Mouse (Mus musculus): ENCODE results near the gene Mvb12a. TPM values are rescaled to one million over a fixed set of nuclear protein-coding genes. Genes with fewer than 3 reads are reported as not detected.

Mvb12a gene
- total and polyA plus RNA-seq, 3 experiments: 80.5 to 157 (median 128) TPM

DNA sequence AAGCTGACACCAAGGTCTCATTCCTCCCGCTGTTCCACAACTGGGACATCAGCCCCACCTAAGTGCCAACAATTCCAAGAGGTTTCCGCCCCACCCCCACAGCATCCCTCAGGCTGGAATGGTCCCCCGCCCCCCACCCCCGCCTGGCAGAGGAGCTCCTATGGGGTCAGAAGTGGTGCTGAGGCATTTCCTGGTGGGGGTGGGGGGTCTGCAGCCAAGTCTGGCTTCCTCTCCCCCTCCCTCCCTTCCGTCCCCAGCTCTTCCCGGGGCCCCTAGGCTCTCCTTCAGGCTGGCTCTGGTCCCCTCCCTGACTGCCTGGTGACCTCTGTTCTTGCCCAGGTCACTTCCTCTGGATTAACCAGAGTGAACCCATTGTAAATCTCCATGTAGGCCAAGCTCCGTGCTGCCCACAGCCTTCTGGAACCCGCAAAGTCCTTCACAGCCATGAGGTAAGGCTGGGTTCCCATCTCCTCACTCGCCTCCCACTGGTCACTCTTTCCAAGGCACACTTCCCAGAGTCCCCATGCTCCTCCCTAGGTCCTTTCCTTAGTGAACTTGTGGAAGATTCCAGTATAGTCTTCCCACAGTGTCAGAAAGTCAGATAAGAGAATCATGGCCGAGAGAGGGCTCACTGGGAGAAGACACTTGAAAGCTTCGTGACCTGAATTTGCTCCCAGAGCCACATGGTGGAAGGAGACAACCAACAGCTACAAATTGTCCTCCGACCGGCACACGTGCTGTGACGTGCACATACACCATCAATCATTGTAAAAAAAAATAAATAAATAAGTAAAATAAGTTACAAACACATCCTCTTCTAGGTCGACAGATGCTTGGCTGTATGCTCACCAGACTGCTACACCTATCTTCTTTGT, 43.7 kb upstream of the Mvb12a start:
- H3K4me2 ChIP-seq (ENCODE audit: insufficient read depth, low read depth, poor library complexity, severe bottlenecking): no peak overlapping the region
- no peak overlapping the region for H3K9ac ChIP-seq (ENCODE audit: insufficient read depth, low read depth)
- peaks cover 0 to 22% of the 10 kb centered on the region in 2 experiments; a peak in 2 of 4 replicates for H3K4me1 ChIP-seq (ENCODE audit: control insufficient read depth in 1 of 2, insufficient read depth in 2 of 2)
- no peaks in the 10 kb centered on the region for H3K27me3 ChIP-seq (replicated peaks)
- in situ Hi-C loops (cut with MboI; ENCODE audit: low pct_ligation_motif_present, low pct_unique_long_range_greater_than_20kb, low sequenced_read_pairs): no loop called here
- no peak overlapping the region for H3K4me3 ChIP-seq (replicated peaks in 1 of 3; ENCODE audit: low read depth in 2 of 3, low read length in 2 of 3, poor library complexity in 1 of 3)
- H3K79me2 ChIP-seq (replicated peaks; ENCODE audit: control insufficient read depth, extremely low read depth, insufficient read depth, poor library complexity, severe bottlenecking): no peaks in the 10 kb centered on the region
- no peaks in the 10 kb centered on the region for H3K9me3 ChIP-seq (replicated peaks; ENCODE audit: low read length)
- H3K36me3 ChIP-seq (replicated peaks in 1 of 2; ENCODE audit: control insufficient read depth in 1 of 2, insufficient read depth in 1 of 2, low read length in 1 of 2): peaks cover 4 to 42% of the 10 kb centered on the region in 2 experiments
- TF ChIP-seq USF1 (IDR thresholded peaks at IDR 0.05; ENCODE audit: low read depth, low read length): no peak
- TF ChIP-seq NRF1 (IDR thresholded peaks at IDR 0.05; ENCODE audit: low read depth, low read length): no peak
- TF ChIP-seq MYC (IDR thresholded peaks at IDR 0.05; ENCODE audit: low read depth, low read length): no peak
- no peak for TF ChIP-seq MAX (IDR thresholded peaks at IDR 0.05; ENCODE audit: low read length)
- no peak for TF ChIP-seq PAX5 (IDR thresholded peaks at IDR 0.05; ENCODE audit: low read length)
- no peak for TF ChIP-seq E2F4 (IDR thresholded peaks at IDR 0.05; ENCODE audit: insufficient replicate concordance, low read depth, low read length)
- no peak for TF ChIP-seq TCF12 (IDR thresholded peaks at IDR 0.05; ENCODE audit: low read depth, low read length)
- no peak for TF ChIP-seq UBTF (IDR thresholded peaks at IDR 0.05; ENCODE audit: low read depth, low read length)
- no peak for TF ChIP-seq POLR2AphosphoS2 (IDR thresholded peaks at IDR 0.05; ENCODE audit: low read depth, low read length)
- no peak for TF ChIP-seq KAT2A (IDR thresholded peaks at IDR 0.05; ENCODE audit: insufficient replicate concordance, low read length)
- dilution Hi-C loops (cut with MboI; ENCODE audit: extremely low pct_ligation_motif_present, extremely low pct_unique_long_range_greater_than_20kb, low sequenced_read_pairs): no loop called here
- no peak for DNase-seq (ENCODE audit: extremely low read depth)
- H3K27ac ChIP-seq (ENCODE audit: insufficient read depth, low read depth): no peak overlapping the region

DNA sequence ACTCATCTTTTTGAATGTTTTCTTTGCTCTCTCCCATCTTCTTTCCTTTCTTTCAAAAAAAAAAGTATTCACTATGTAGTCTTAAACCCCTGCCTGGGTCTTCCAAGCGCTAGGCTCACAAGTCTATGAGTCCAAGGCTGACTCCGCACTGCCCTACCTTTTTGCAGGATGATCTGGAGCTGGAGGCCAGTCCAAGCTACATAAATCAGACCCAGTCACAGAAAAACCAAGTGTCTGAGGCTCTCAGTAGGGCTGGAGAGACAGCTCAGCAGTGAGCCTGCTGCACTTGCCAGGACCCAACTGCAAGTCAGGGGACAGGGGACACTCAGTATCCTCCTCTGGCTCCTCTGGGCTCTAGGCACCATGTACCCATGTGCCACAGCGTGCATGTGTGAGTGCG, 38.4 kb upstream of the Mvb12a start:
- Histone ChIP-seq H3K4me2 (ENCODE audit: insufficient read depth, low read depth, poor library complexity, severe bottlenecking) (no peak overlapping the region), H3K79me2 (replicated peaks; ENCODE audit: control insufficient read depth, extremely low read depth, insufficient read depth, poor library complexity, severe bottlenecking) (no peaks in the 10 kb centered on the region), H3K4me1 (ENCODE audit: control insufficient read depth in 1 of 2, insufficient read depth in 2 of 2) (peaks cover 2 to 8% of the 10 kb centered on the region in 2 experiments; a peak in 3 of 4 replicates), H3K27me3 (replicated peaks) (peaks cover 43% of the 10 kb centered on the region), H3K9me3 (replicated peaks; ENCODE audit: low read length) (no peaks in the 10 kb centered on the region), H3K27ac (ENCODE audit: insufficient read depth, low read depth) (no peak overlapping the region), H3K4me3 (replicated peaks in 1 of 3; ENCODE audit: low read depth in 2 of 3, low read length in 2 of 3, poor library complexity in 1 of 3) (no peak overlapping the region), H3K9ac (ENCODE audit: insufficient read depth, low read depth) (no peak overlapping the region), H3K36me3 (replicated peaks in 1 of 2; ENCODE audit: control insufficient read depth in 1 of 2, insufficient read depth in 1 of 2, low read length in 1 of 2) (peaks cover 0 to 2% of the 10 kb centered on the region in 2 experiments)
- DNase-seq (ENCODE audit: extremely low read depth): no peak
- in situ Hi-C loops (cut with MboI; ENCODE audit: low pct_ligation_motif_present, low pct_unique_long_range_greater_than_20kb, low sequenced_read_pairs) (loop anchor here (10.0 kb wide), 1 partner anchor 60 kb away; no protein-coding TSS in a partner anchor), dilution Hi-C loops (cut with MboI; ENCODE audit: extremely low pct_ligation_motif_present, extremely low pct_unique_long_range_greater_than_20kb, low sequenced_read_pairs) (no loop called here)
- TF ChIP-seq UBTF (IDR thresholded peaks at IDR 0.05; ENCODE audit: low read depth, low read length) (no peak), BHLHE40 (IDR thresholded peaks at IDR 0.05; ENCODE audit: low read depth, low read length) (no peak), E2F4 (IDR thresholded peaks at IDR 0.05; ENCODE audit: insufficient replicate concordance, low read depth, low read length) (no peak), RCOR1 (conservative IDR thresholded peaks at IDR 0.05; ENCODE audit: low read depth, low read length) (no peak), PAX5 (IDR thresholded peaks at IDR 0.05; ENCODE audit: low read length) (no peak)
